Mouse (Mus musculus) liver, embryonic 14.5 days (tissue): ENCODE results near the gene Ttyh3. TPM values are rescaled to one million over a fixed set of nuclear protein-coding genes. Genes with fewer than 3 reads are reported as not detected.
A peak's percentile ranks its signal among the peaks of the same experiment; 100 is the strongest.

Source experiments
- ATAC-seq: fragments of 200-750 bp; cut with Nextera tagmentation; 2 replicates; pipeline ENCODE4 v1.8.0; 2017; ENCODE audit warnings: moderate number of reproducible peaks, mild to moderate bottlenecking, moderate library complexity; ENCODE audit not compliant: insufficient read depth
- DNase-seq, 3 experiments: peaks; one replicate each; pipeline ENCODE4 v3.0.0-alpha.2; 2012 to 2013; ENCODE audit warnings: low read depth in 3 of 3, low spot score in 3 of 3
- H3K27ac ChIP-seq: fragments of 300-500 bp; sonication (generic); 2 replicates; pipeline ENCODE4 v1.5.1; 2014; ENCODE audit warnings: moderate library complexity, mild to moderate bottlenecking, control low read depth, inconsistent platforms
- H3K27me3 ChIP-seq: fragments of 300-500 bp; sonication (generic); 2 replicates; pipeline ENCODE4 v1.6.1; 2014; ENCODE audit warnings: mild to moderate bottlenecking, low read length, moderate library complexity; ENCODE audit not compliant: control insufficient read depth, insufficient read depth
- H3K36me3 ChIP-seq: fragments of 300-500 bp; sonication (generic); replicated peaks from 2 replicates; pipeline ENCODE4 v1.6.1; 2014; ENCODE audit warnings: low read depth; ENCODE audit not compliant: control insufficient read depth, insufficient read depth
- H3K4me1 ChIP-seq, 2 experiments: fragments of 200-500 bp in 1 of 2; fragments of 300-500 bp in 1 of 2; sonication (generic) in 1 of 2; replicated peaks; 2 replicates each; pipeline ENCODE4 v1.6.1; 2012 to 2014; ENCODE audit warnings: antibody characterized with exemption in 1 of 2, inconsistent platforms in 1 of 2, low read length in 1 of 2; ENCODE audit not compliant: control insufficient read depth in 2 of 2, insufficient read depth in 2 of 2
- H3K4me2 ChIP-seq: fragments of 300-500 bp; sonication (generic); 2 replicates; pipeline ENCODE4 v1.6.1; 2014; ENCODE audit warnings: low read depth, mild to moderate bottlenecking, control low read depth, moderate library complexity
- H3K4me3 ChIP-seq, 2 experiments: fragments of 200-500 bp in 1 of 2; fragments of 300-500 bp in 1 of 2; sonication (generic) in 1 of 2; 2 replicates each; pipeline ENCODE4 v1.5.1; 2012 to 2014; ENCODE audit warnings: low read depth in 2 of 2, low read length in 2 of 2, mild to moderate bottlenecking in 2 of 2, control low read depth in 1 of 2, inconsistent platforms in 1 of 2, moderate library complexity in 1 of 2; ENCODE audit not compliant: insufficient read depth in 1 of 2
- H3K9ac ChIP-seq: fragments of 300-500 bp; sonication (generic); replicated peaks from 2 replicates; pipeline ENCODE4 v1.6.1; 2014; ENCODE audit warnings: mild to moderate bottlenecking, control low read depth, moderate library complexity
- H3K9me3 ChIP-seq: fragments of 300-500 bp; sonication (generic); 2 replicates; pipeline ENCODE4 v1.6.1; 2016; ENCODE audit warnings: low read length, mixed read lengths; ENCODE audit not compliant: control insufficient read depth
- CTCF ChIP-seq: IDR thresholded peaks from 2 replicates; pipeline ENCODE4 v1.5.1; 2016; ENCODE audit warnings: antibody characterized with exemption, low read depth, control low read depth
- EP300 ChIP-seq: IDR thresholded peaks from 2 replicates; pipeline ENCODE4 v1.6.1; 2016; ENCODE audit warnings: antibody characterized with exemption, low read depth
- WGBS: fragments of 180-500 bp; shearing (Covaris S2); extraction: QIAGEN DNeasy Blood & Tissue Kit; methylation state at CpG from one replicate; pipeline ENCODE4 v1.1.7; 2014; ENCODE audit not compliant: insufficient replicate concordance; 5-methylcytosine and 5-hydroxymethylcytosine counted together
- polyA plus RNA-seq, 2 experiments: library from polyadenylated mRNA; depleted of rRNA in 1 of 2; stranded (reverse) in 1 of 2; unstranded in 1 of 2; fragments of >200 nt; fragmentation: Nextera tagmentation in 1 of 2; extraction: Ambion mirVana in 1 of 2; gene quantifications; 2 replicates each; pipeline versions ENCODE4 v1.2.1 to v1.2.3; 2012 to 2014

The Ttyh3 gene
- polyA plus RNA-seq, 2 experiments, result 5.4 to 8.3 TPM

DNA sequence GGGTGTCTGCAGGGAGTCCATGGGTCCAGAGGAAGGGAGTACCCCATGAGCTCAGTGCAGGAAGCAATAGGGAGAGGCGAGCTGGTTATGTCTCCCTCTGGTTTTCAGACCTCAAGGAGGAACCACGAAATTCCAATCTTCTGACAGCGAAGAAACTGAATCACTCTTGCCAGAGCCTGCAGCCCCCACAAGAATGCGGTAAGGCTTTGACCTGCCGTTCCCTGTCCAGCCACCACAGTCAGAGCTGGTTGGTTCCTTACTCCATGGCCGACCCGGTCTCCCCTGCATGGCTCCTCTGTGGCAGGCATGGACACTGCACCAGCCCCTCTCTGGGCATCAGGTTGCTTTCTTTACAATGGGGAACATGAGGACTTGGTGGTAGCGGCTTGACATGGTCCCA, 44.4 kb downstream of the Ttyh3 start:
- H3K36me3 ChIP-seq, result no peaks in the 10 kb centered on the region
- H3K4me3 ChIP-seq, result no peak overlapping the region
- no peak overlapping the region for H3K9ac ChIP-seq
- DNase-seq (no peak), ATAC-seq (no peak)
- H3K4me2 ChIP-seq, result no peak overlapping the region
- H3K27me3 ChIP-seq, result peaks cover 33% of the 10 kb centered on the region
- H3K9me3 ChIP-seq, result no peaks in the 10 kb centered on the region
- H3K4me1 ChIP-seq, result peaks cover 12 to 13% of the 10 kb centered on the region in 2 experiments
- no peak overlapping the region for H3K27ac ChIP-seq
- WGBS, result 28% methylated on average over 8 of the region's 8 CpGs
- TF ChIP-seq EP300, result no peak
- TF ChIP-seq CTCF, result no peak

DNA sequence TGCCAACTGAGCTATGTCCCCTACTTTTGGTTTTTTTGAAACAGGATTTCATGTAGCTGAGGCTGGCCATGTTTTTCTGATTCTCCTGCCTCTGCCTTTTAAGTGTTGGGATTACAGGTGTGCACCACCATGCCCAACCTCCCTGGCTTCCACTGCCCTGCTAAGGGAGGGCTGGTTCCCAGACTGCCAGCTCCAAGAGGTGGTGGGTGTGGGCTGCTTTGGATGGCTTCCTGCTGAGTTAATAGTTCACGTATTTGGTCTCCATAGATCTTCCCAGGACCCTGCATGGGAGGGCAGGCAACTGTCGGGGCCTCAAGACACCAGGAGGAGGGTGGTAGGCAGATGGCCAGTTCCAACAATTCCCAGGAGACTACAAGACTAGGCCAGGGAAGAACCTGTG, 46.3 kb downstream of the Ttyh3 start:
- DNase-seq (no peak), ATAC-seq (no peak)
- 48% methylated on average over 2 of the region's 2 CpGs for WGBS
- Histone ChIP-seq H3K36me3 (no peaks in the 10 kb centered on the region), H3K9ac (no peak overlapping the region), H3K4me2 (no peak overlapping the region), H3K27ac (no peak overlapping the region), H3K4me1 (peaks cover 11 to 16% of the 10 kb centered on the region in 2 experiments), H3K27me3 (peaks cover 33% of the 10 kb centered on the region), H3K9me3 (no peaks in the 10 kb centered on the region), H3K4me3 (no peak overlapping the region)
- no peak for TF ChIP-seq CTCF
- TF ChIP-seq EP300, result no peak

DNA sequence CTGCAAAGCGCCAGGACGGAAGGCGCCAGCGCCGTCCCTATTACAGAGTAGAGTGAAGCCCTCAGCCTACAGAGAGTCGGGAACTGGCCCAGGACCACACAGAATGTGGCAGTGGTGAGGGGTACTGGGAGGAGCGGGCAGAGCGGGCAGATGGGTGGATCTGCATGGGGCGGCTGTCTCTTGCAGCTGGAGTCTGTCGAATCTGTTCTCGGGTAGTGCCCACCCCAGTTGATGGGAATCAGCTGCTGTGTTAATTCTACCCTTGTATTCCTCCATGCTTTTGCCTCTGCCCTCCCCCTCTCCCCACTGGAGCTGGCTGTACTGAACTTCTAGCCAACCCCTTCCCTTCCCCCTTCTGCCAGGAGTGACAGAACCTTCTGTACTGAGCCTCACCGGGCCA, 47.1 kb downstream of the Ttyh3 start:
- Histone ChIP-seq H3K36me3 (no peaks in the 10 kb centered on the region), H3K4me1 (peaks cover 17 to 21% of the 10 kb centered on the region in 2 experiments), H3K9me3 (no peaks in the 10 kb centered on the region), H3K4me3 (no peak overlapping the region), H3K4me2 (no peak overlapping the region), H3K27ac (no peak overlapping the region), H3K27me3 (peaks cover 26% of the 10 kb centered on the region), H3K9ac (no peak overlapping the region)
- TF ChIP-seq EP300 (no peak), CTCF (no peak)
- DNase-seq (no peak), ATAC-seq (no peak)
- WGBS, result 70% methylated on average over 12 of the region's 12 CpGs

DNA sequence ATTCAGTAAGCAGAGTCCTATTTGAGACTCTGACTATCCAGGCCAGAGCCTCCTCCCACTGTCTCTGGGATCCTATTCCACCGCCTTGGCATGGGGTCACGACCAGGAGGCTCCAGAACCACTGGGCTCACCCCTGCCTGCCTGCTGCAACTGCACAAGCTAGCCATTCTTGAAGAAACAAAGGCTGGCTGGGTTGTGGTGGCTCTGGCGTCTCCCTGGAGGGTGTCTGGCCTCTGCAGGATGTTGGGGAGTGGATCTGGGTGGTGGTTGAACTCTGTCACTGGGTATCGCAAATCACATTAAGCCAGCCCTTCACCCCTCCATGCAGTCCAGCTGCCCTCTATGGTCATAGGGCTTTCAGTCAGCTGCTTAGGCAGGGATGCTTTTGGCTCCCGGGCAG, 48.9 kb downstream of the Ttyh3 start:
- DNase-seq, result no peak

DNA sequence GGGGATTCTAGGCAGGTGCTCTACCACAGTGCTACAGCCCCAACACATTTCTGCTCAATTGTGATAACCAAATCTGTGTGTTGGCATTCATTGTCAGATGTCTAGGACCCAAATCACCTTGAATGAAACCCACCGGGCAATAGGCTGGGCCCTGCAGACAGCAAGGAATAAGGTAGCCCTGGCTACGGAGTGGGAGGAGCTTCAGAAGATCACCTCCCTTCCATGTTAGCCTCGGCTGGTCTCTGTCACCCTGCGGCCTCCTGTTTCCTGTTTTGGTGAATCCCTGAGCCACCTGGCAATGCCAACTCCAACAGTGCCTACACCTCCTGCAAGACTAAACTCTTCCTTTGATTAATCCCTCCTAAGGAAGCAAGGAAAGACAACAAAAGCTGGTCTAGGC, 51.0 kb downstream of the Ttyh3 start:
- Histone ChIP-seq H3K27me3 (no peaks in the 10 kb centered on the region), H3K4me1 (peaks cover 38 to 40% of the 10 kb centered on the region in 2 experiments), H3K4me2 (peak overlapping the region; percentile 77), H3K36me3 (no peaks in the 10 kb centered on the region), H3K4me3 (no peak overlapping the region), H3K9me3 (no peaks in the 10 kb centered on the region), H3K27ac (peak overlapping the region; percentile 92), H3K9ac (no peak overlapping the region)
- no peak for TF ChIP-seq EP300
- TF ChIP-seq CTCF, result no peak
- WGBS, result 41% methylated on average over 4 of the region's 4 CpGs
- DNase-seq (no peak), ATAC-seq (no peak)

More for the DNA sequence above, 48.9 kb downstream of the Ttyh3 start:
- no peak for ATAC-seq
- no peak overlapping the region for H3K4me3 ChIP-seq
- peaks cover 8% of the 10 kb centered on the region for H3K27me3 ChIP-seq
- TF ChIP-seq EP300 (no peak), CTCF (no peak)
- H3K4me1 ChIP-seq, result peaks cover 26 to 30% of the 10 kb centered on the region in 2 experiments
- WGBS, result 61% methylated on average over 5 of the region's 5 CpGs
- no peak overlapping the region for H3K27ac ChIP-seq
- H3K9ac ChIP-seq, result no peak overlapping the region
- H3K4me2 ChIP-seq, result no peak overlapping the region
- H3K9me3 ChIP-seq, result no peaks in the 10 kb centered on the region
- H3K36me3 ChIP-seq, result no peaks in the 10 kb centered on the region
